Mouse (Mus musculus) megakaryocyte, embryonic 14.5 days (primary cell): ENCODE data around the gene Get4.

Source experiments
- FLI1 ChIP-seq: IDR thresholded peaks from 2 replicates; pipeline ENCODE4 v1.6.1; 2012; ENCODE audit warnings: low read length, inconsistent platforms, mixed read lengths
- GATA1 ChIP-seq: IDR thresholded peaks from 3 replicates; pipeline ENCODE4 v1.6.1; 2012; ENCODE audit warnings: mixed read lengths, low read length, inconsistent platforms, borderline replicate concordance

DNA sequence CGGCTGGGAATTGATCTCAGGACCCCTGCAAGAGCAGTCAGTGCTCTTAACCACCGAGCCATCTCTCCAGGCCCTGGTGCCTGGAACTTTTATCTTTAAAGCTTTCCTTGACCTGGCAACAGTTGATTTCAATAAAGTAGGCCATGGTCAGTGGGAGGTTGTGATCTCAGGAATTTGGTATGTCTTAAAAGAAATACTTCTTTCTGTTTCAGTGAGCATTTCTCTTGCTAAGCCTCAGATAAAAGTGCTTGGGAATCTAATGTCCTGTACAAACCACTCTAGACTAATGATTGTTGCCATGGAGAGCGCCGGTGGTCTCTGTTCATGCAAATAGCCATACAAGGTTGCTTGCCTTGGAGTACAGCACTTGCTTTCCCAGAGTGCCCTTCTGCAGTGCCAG lies 5.7 kb downstream of the Get4 start:
- no peak for TF ChIP-seq GATA1
- no peak for TF ChIP-seq FLI1
